Mouse (Mus musculus): ENCODE data around the gene Sspo. TPM values are rescaled to one million over a fixed set of nuclear protein-coding genes. Genes with fewer than 3 reads are reported as not detected.

The Sspo gene
- 6.8 and 9.4 TPM in 2 replicates for polyA plus RNA-seq (2012; rRNA removed; ENCODE audit: low replicate concordance)

GRCm38 (mm10) chr6:48447929-48448328 is at the start of gene Sspo:
Gene Sspo (plus strand): TSS chr6:48448229.

GRCm38 (mm10) chr6:48445181-48446101 is 2.6 kb upstream of the Sspo start, which contains the start of gene Zfp467:
Gene Zfp467 (minus strand): TSS chr6:48445825.

GRCm38 (mm10) chr6:48537105-48537954 is 89.3 kb downstream of the Sspo start, which contains the start of gene Atp6v0e2:
Gene Atp6v0e2 (plus strand): TSS chr6:48537615.

Other genes starting within 250 kb of the Sspo start
- gene Krba1, start 52.6 kb upstream of the Sspo start, polyA plus RNA-seq (2012; rRNA removed; ENCODE audit: low replicate concordance), result 19.3 and 28.5 TPM in 2 replicates
- gene Zfp467, start 2.4 kb upstream of the Sspo start, polyA plus RNA-seq (2012; rRNA removed; ENCODE audit: low replicate concordance), result 59.8 and 77.3 TPM in 2 replicates
- 14.1 and 44.0 TPM in 2 replicates for gene Atp6v0e2, start 89.4 kb downstream of the Sspo start, polyA plus RNA-seq (2012; rRNA removed; ENCODE audit: low replicate concordance)
- 28.4 and 37.2 TPM in 2 replicates for gene Lrrc61, start 106.6 kb downstream of the Sspo start, polyA plus RNA-seq (2012; rRNA removed; ENCODE audit: low replicate concordance)
- gene Rarres2, start 124.6 kb downstream of the Sspo start, polyA plus RNA-seq (2012; rRNA removed; ENCODE audit: low replicate concordance), result 141 and 205 TPM in 2 replicates
- not detected in 2 replicates for gene Gm45021, start 141.4 kb downstream of the Sspo start, polyA plus RNA-seq (2012; rRNA removed; ENCODE audit: low replicate concordance)
- 44.0 and 69.3 TPM in 2 replicates for gene Repin1, start 145.7 kb downstream of the Sspo start, polyA plus RNA-seq (2012; rRNA removed; ENCODE audit: low replicate concordance)
- not detected in 2 replicates for gene Gm44965, start 145.7 kb downstream of the Sspo start, polyA plus RNA-seq (2012; rRNA removed; ENCODE audit: low replicate concordance)
- 5.5 and 9.2 TPM in 2 replicates for gene Zfp775, start 153.8 kb downstream of the Sspo start, polyA plus RNA-seq (2012; rRNA removed; ENCODE audit: low replicate concordance)
- 2.3 and 2.6 TPM in 2 replicates for gene AI854703, start 178.5 kb downstream of the Sspo start, polyA plus RNA-seq (2012; rRNA removed; ENCODE audit: low replicate concordance)
- 9.5 and 11.9 TPM in 2 replicates for gene Gimap8, start 199.0 kb downstream of the Sspo start, polyA plus RNA-seq (2012; rRNA removed; ENCODE audit: low replicate concordance)
- 4.7 and 7.4 TPM in 2 replicates for gene Gimap9, start 227.9 kb downstream of the Sspo start, polyA plus RNA-seq (2012; rRNA removed; ENCODE audit: low replicate concordance)
- gene Gimap4, start 236.3 kb downstream of the Sspo start, polyA plus RNA-seq (2012; rRNA removed; ENCODE audit: low replicate concordance), result 45.9 and 83.2 TPM in 2 replicates